Mouse (Mus musculus): ENCODE data around the gene Pou2f2. TPM values are rescaled to one million over a fixed set of nuclear protein-coding genes. Genes with fewer than 3 reads are reported as not detected.
"Not testable (repeated sequence)": the region's sequence is repeated elsewhere in the genome, so short reads cannot be mapped to it uniquely, and the experiment has no call there.

Gene Pou2f2
- polyA plus RNA-seq, 1 experiment from 2014 or later = 0.55 TPM

- Histone ChIP-seq H3K9me3 (no peaks in the 10 kb centered on the region), H3K4me2 (no peak overlapping the region), H3K4me3 (no peak overlapping the region), H3K36me3 (peaks cover 31% of the 10 kb centered on the region; the same call in 1 of the 2 replicates), H3K27ac (no peak overlapping the region), H3K27me3 (no peaks in the 10 kb centered on the region), H3K9ac (no peak overlapping the region), H3K4me1 (peaks cover 18% of the 10 kb centered on the region; the same call in 1 of the 2 replicates)
- no peak for ATAC-seq (ENCODE audit: borderline replicate concordance, extremely low read depth, low FRiP score, low TSS enrichment)
- WGBS = 89% methylated on average over 22 of the region's 22 CpGs
Observed at GRCm38 (mm10) chr7:25067909-25068656, 111.4 kb downstream of the Pou2f2 start.

GRCm38 (mm10) chr7:25067338-25067737 lies 112.2 kb downstream of the Pou2f2 start:
- ATAC-seq (ENCODE audit: borderline replicate concordance, extremely low read depth, low FRiP score, low TSS enrichment) = no peak
- H3K9me3 ChIP-seq = no peaks in the 10 kb centered on the region
- no peak overlapping the region for H3K4me3 ChIP-seq
- no peak overlapping the region for H3K4me2 ChIP-seq
- no peaks in the 10 kb centered on the region for H3K27me3 ChIP-seq
- 93% methylated on average over 7 of the region's 7 CpGs for WGBS
- peaks cover 17% of the 10 kb centered on the region; the same call in 1 of the 2 replicates for H3K4me1 ChIP-seq
- H3K9ac ChIP-seq = no peak overlapping the region
- peaks cover 37% of the 10 kb centered on the region; the same call in 1 of the 2 replicates for H3K36me3 ChIP-seq
- no peak overlapping the region for H3K27ac ChIP-seq

- Histone ChIP-seq H3K27me3 (no peaks in the 10 kb centered on the region), H3K9me3 (no peaks in the 10 kb centered on the region), H3K36me3 (peaks cover 54% of the 10 kb centered on the region; the same call in 1 of the 2 replicates), H3K9ac (no peak overlapping the region), H3K4me2 (no peak overlapping the region), H3K4me1 (no peaks in the 10 kb centered on the region), H3K4me3 (no peak overlapping the region), H3K27ac (no peak overlapping the region)
- ATAC-seq (ENCODE audit: borderline replicate concordance, extremely low read depth, low FRiP score, low TSS enrichment) = no peak
- 70% methylated on average over 8 of the region's 8 CpGs for WGBS
Observed at GRCm38 (mm10) chr7:25063900-25064299, 115.6 kb downstream of the Pou2f2 start.

DNA sequence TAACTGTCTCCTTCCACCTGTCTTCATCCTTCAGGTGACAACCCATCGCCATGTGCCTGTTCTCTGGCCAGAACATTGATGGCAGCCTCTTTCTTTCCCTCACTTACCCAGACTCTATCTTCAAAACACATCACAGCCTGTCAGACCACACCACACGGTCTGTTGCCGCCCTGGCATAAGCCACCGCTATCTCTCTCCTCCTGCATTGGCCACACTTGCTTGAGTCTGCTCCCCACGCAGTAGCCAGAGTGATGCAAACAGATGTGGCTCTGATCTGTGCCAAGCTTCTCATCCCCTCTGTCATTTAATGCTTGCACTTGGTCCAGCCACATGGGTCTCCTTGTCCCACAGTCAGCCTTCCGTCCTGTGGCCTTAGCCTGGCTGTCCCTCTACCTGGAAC lies 116.2 kb downstream of the Pou2f2 start:
- no peak for ATAC-seq (ENCODE audit: borderline replicate concordance, extremely low read depth, low FRiP score, low TSS enrichment)
- Histone ChIP-seq H3K36me3 (peaks cover 58% of the 10 kb centered on the region), H3K9ac (no peak overlapping the region), H3K4me2 (no peak overlapping the region), H3K4me3 (no peak overlapping the region), H3K27ac (no peak overlapping the region), H3K4me1 (no peaks in the 10 kb centered on the region), H3K27me3 (no peaks in the 10 kb centered on the region), H3K9me3 (no peaks in the 10 kb centered on the region)
- 84% methylated on average over 6 of the region's 6 CpGs for WGBS

DNA sequence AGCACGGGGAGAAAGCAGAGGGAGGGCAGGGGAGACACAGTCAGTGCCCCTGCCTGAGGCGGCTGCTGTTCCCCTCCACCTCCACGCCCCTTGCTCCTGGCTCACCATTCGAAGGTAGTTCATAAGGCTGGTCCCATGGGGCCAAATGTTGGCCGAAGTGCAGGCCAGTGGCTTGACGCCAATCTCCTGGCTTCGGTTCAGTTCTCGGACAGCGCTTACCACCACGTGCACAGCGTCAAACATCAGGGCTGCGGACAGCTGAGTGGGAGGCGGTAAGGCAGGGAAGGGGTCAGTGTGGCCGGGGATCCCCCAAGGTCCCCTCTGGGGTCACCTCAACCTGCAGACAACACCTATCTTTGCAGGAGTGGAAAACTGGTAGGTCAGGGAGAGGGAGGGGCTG lies 120.7 kb downstream of the Pou2f2 start:
- no peak overlapping the region for H3K27ac ChIP-seq
- H3K4me1 ChIP-seq = no peaks in the 10 kb centered on the region
- WGBS = 89% methylated on average over 14 of the region's 14 CpGs
- H3K27me3 ChIP-seq = no peaks in the 10 kb centered on the region
- ATAC-seq (ENCODE audit: borderline replicate concordance, extremely low read depth, low FRiP score, low TSS enrichment) = no peak
- H3K36me3 ChIP-seq = peaks cover 52% of the 10 kb centered on the region
- H3K9me3 ChIP-seq = no peaks in the 10 kb centered on the region
- no peak overlapping the region for H3K4me3 ChIP-seq
- H3K9ac ChIP-seq = no peak overlapping the region
- H3K4me2 ChIP-seq = no peak overlapping the region

GRCm38 (mm10) chr7:25058394-25058793 lies 121.1 kb downstream of the Pou2f2 start:
- Histone ChIP-seq H3K36me3 (peaks cover 52% of the 10 kb centered on the region), H3K4me1 (no peaks in the 10 kb centered on the region), H3K4me3 (no peak overlapping the region), H3K4me2 (no peak overlapping the region), H3K9me3 (no peaks in the 10 kb centered on the region), H3K9ac (no peak overlapping the region), H3K27ac (no peak overlapping the region), H3K27me3 (no peaks in the 10 kb centered on the region)
- 83% methylated on average over 8 of the region's 8 CpGs for WGBS
- no peak for ATAC-seq (ENCODE audit: borderline replicate concordance, extremely low read depth, low FRiP score, low TSS enrichment)

DNA sequence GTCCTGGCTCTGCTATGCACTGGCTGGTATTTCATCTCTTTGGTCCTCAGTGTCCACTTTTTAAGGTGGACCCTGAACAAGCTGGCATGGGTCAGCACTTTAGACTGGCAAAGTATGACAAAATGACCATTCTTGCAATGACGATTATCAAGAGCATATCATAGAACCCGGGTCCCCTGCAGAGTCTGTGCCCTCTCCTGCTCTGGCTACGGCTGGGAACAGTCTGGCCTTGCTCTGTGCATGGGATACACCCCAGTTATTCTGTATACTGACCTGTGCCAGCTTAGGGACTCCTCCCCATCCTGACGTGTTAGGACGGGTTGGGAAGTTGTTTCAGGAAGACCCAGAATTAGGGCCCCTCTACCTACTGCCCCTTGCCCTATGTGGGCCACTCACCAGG lies 121.6 kb downstream of the Pou2f2 start:
- no peak for ATAC-seq (ENCODE audit: borderline replicate concordance, extremely low read depth, low FRiP score, low TSS enrichment)

DNA sequence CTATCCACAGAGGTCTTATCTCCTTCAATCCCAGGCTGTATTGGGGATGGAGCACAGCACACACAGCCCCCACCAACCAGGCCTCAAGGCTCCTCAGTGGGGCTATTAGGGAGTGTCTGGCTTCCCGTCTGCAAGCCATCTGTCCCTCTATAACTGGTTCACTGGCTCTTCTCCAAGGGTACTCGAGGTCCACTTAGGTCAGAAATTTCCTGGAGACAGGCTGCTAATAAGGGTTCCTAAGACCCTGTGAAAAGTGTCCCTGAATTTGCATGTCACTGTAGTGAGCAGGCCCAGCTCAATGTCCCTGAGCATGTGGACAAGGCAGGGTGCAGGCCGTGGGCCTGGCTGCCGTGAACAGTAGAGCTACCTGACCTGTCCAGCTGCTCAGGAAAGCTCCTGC lies 122.6 kb downstream of the Pou2f2 start:
- H3K4me1 ChIP-seq = no peaks in the 10 kb centered on the region
- H3K9ac ChIP-seq = no peak overlapping the region
- no peak overlapping the region for H3K4me3 ChIP-seq
- WGBS = 35% methylated on average over 4 of the region's 4 CpGs
- H3K27ac ChIP-seq = no peak overlapping the region; the same call in 1 of the 2 replicates
- H3K4me2 ChIP-seq = no peak overlapping the region
- H3K27me3 ChIP-seq = no peaks in the 10 kb centered on the region
- H3K36me3 ChIP-seq = peaks cover 43% of the 10 kb centered on the region
- 0 out of 2 replicates have a peak, but pooled peaks have one; percentile 33 for ATAC-seq (ENCODE audit: borderline replicate concordance, extremely low read depth, low FRiP score, low TSS enrichment)
- H3K9me3 ChIP-seq = no peaks in the 10 kb centered on the region

More for the DNA sequence above, 121.6 kb downstream of the Pou2f2 start:
- Histone ChIP-seq H3K4me2 (no peak overlapping the region), H3K4me1 (no peaks in the 10 kb centered on the region), H3K36me3 (peaks cover 47% of the 10 kb centered on the region), H3K9ac (no peak overlapping the region), H3K9me3 (no peaks in the 10 kb centered on the region), H3K4me3 (no peak overlapping the region), H3K27ac (no peak overlapping the region), H3K27me3 (no peaks in the 10 kb centered on the region)
- WGBS = 92% methylated on average over 5 of the region's 5 CpGs

DNA sequence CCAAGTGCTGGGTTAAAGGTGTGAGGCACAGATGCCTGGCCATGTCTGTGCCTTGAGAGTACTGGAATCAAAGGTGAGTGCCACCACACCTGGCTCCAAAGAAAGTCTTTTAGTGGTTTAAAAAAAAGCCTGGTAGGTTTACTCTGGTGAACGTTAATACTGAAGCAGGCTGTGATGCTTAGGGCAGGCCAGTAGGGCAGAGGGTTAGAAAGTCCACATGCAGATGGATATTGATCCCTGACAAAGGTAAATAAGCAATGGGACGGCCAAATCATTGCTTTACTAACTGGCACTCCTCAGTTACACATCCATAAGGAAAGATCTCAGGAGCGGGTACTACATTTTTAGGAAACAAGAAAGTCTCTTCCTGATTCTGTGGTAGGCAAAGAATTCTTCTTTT lies 126.9 kb downstream of the Pou2f2 start:
- Histone ChIP-seq H3K36me3 (peaks cover 15% of the 10 kb centered on the region; the same call in 1 of the 2 replicates), H3K27me3 (no peaks in the 10 kb centered on the region), H3K4me1 (no peaks in the 10 kb centered on the region), H3K4me2 (no peak overlapping the region), H3K4me3 (no peak overlapping the region), H3K9me3 (no peaks in the 10 kb centered on the region), H3K27ac (no peak overlapping the region), H3K9ac (no peak overlapping the region)
- ATAC-seq (ENCODE audit: borderline replicate concordance, extremely low read depth, low FRiP score, low TSS enrichment) = no peak
- 74% methylated on average over 3 of the region's 3 CpGs for WGBS

- H3K27ac ChIP-seq = no peak overlapping the region
- no peaks in the 10 kb centered on the region for H3K9me3 ChIP-seq
- WGBS = 80% methylated on average over 16 of the region's 16 CpGs
- H3K36me3 ChIP-seq = peaks cover 16% of the 10 kb centered on the region
- no peaks in the 10 kb centered on the region for H3K4me1 ChIP-seq
- no peak overlapping the region for H3K4me2 ChIP-seq
- no peak overlapping the region for H3K4me3 ChIP-seq
- ATAC-seq (ENCODE audit: borderline replicate concordance, extremely low read depth, low FRiP score, low TSS enrichment) = no peak
- no peaks in the 10 kb centered on the region for H3K27me3 ChIP-seq
- no peak overlapping the region for H3K9ac ChIP-seq
Observed at GRCm38 (mm10) chr7:25049295-25049930, 130.1 kb downstream of the Pou2f2 start.

DNA sequence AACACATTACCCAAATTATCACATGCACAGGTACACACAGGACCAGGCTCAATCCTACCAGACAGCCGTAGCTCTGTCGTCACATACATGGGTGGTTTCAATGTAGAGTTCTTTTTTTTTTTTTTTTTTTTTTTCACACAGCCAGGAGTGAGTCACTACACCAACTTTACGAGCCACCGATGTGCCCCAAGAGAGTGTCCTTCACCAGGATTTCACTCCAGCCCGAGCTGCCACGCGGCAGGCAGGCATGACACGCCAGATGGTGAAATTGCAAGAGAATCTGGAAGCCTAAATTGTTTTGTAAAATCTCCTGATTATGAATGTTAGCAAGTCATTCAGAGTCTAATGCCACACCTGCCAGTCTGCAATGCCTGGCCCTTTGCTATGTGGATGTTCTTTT lies 132.2 kb downstream of the Pou2f2 start:
- no peak overlapping the region for H3K27ac ChIP-seq
- H3K9ac ChIP-seq = no peak overlapping the region
- no peaks in the 10 kb centered on the region for H3K27me3 ChIP-seq
- no peaks in the 10 kb centered on the region for H3K4me1 ChIP-seq
- H3K9me3 ChIP-seq = no peaks in the 10 kb centered on the region
- no peak overlapping the region for H3K4me3 ChIP-seq
- 91% methylated on average over 8 of the region's 8 CpGs for WGBS
- H3K36me3 ChIP-seq = peaks cover 32% of the 10 kb centered on the region
- H3K4me2 ChIP-seq = no peak overlapping the region
- no peak for ATAC-seq (ENCODE audit: borderline replicate concordance, extremely low read depth, low FRiP score, low TSS enrichment)

GRCm38 (mm10) chr7:25044599-25044998 lies 134.9 kb downstream of the Pou2f2 start:
- H3K9me3 ChIP-seq; H3K27me3 ChIP-seq; H3K27ac ChIP-seq; H3K4me2 ChIP-seq; ATAC-seq (ENCODE audit: borderline replicate concordance, extremely low read depth, low FRiP score, low TSS enrichment); H3K4me3 ChIP-seq; H3K9ac ChIP-seq; H3K4me1 ChIP-seq: not testable (repeated sequence)
- H3K36me3 ChIP-seq = peaks cover 35% of the 10 kb centered on the region
- WGBS = 83% methylated on average over 7 of the region's 7 CpGs
